Mouse (Mus musculus) heart, embryonic 14.5 days (tissue): ENCODE results near the gene Nes. TPM values are rescaled to one million over a fixed set of nuclear protein-coding genes. Genes with fewer than 3 reads are reported as not detected.

Experiments used
- ATAC-seq: fragments of 200-750 bp; cut with Nextera tagmentation; 2 replicates; pipeline ENCODE4 v1.8.0; 2017; ENCODE audit warnings: low read depth, moderate TSS enrichment; ENCODE audit not compliant: insufficient number of reproducible peaks, insufficient read depth, low FRiP score
- H3K27ac ChIP-seq, 2 experiments: fragments of 200-500 bp in 1 of 2; fragments of 300-500 bp in 1 of 2; sonication (generic) in 1 of 2; replicated peaks in 1 of 2; 2 replicates each; pipeline ENCODE4 v1.5.1; 2012 to 2014; ENCODE audit warnings: low read depth in 2 of 2, low read length in 2 of 2, control low read depth in 1 of 2, mild to moderate bottlenecking in 1 of 2, mixed read lengths in 1 of 2; ENCODE audit not compliant: control insufficient read depth in 1 of 2, insufficient read depth in 1 of 2
- H3K27me3 ChIP-seq: fragments of 300-500 bp; sonication (generic); 2 replicates; pipeline ENCODE4 v1.6.1; 2014; ENCODE audit warnings: mild to moderate bottlenecking, low read length, control low read depth; ENCODE audit not compliant: control insufficient read depth, insufficient read depth
- H3K36me3 ChIP-seq: fragments of 300-500 bp; sonication (generic); 2 replicates; pipeline ENCODE4 v1.6.1; 2014; ENCODE audit warnings: mild to moderate bottlenecking, control low read depth, low read length, mixed read lengths; ENCODE audit not compliant: control insufficient read depth, insufficient read depth
- H3K4me1 ChIP-seq, 2 experiments: fragments of 200-500 bp in 1 of 2; fragments of 300-500 bp in 1 of 2; sonication (generic) in 1 of 2; 2 replicates each; pipeline ENCODE4 v1.6.1; 2012 to 2014; ENCODE audit warnings: low read length in 2 of 2, control low read depth in 1 of 2, mixed read lengths in 1 of 2; ENCODE audit not compliant: control insufficient read depth in 2 of 2, insufficient read depth in 2 of 2
- H3K4me2 ChIP-seq: fragments of 300-500 bp; sonication (generic); 2 replicates; pipeline ENCODE4 v1.6.1; 2014; ENCODE audit warnings: mild to moderate bottlenecking, low read length
- H3K4me3 ChIP-seq, 2 experiments: fragments of 200-500 bp in 1 of 2; fragments of 300-500 bp in 1 of 2; sonication (generic) in 1 of 2; 2 replicates each; pipeline ENCODE4 v1.5.1; 2012 to 2014; ENCODE audit warnings: low read length in 2 of 2, mild to moderate bottlenecking in 2 of 2, control low read depth in 1 of 2, low read depth in 1 of 2, moderate library complexity in 1 of 2; ENCODE audit not compliant: control insufficient read depth in 1 of 2, insufficient read depth in 1 of 2
- H3K9ac ChIP-seq: fragments of 300-500 bp; sonication (generic); 2 replicates; pipeline ENCODE4 v1.6.1; 2014; ENCODE audit warnings: mild to moderate bottlenecking, low read length
- H3K9me3 ChIP-seq: fragments of 300-500 bp; sonication (generic); 2 replicates; pipeline ENCODE4 v1.6.1; 2016; ENCODE audit warnings: low read length, control low read depth; ENCODE audit not compliant: control insufficient read depth
- WGBS: fragments of 180-500 bp; shearing (Covaris S2); extraction: QIAGEN DNeasy Blood & Tissue Kit; methylation state at CpG from one replicate; pipeline ENCODE4 v1.1.7; 2014; 5-methylcytosine and 5-hydroxymethylcytosine counted together
- polyA plus RNA-seq: library from polyadenylated mRNA; unstranded; fragments of >200 nt; fragmentation: Nextera tagmentation; extraction: Ambion mirVana; gene quantifications from 2 replicates; pipeline ENCODE4 v1.2.1, GENCODE M21; 2014

Nes gene
- polyA plus RNA-seq, 1 experiment from 2014 or later: 10.7 TPM

DNA sequence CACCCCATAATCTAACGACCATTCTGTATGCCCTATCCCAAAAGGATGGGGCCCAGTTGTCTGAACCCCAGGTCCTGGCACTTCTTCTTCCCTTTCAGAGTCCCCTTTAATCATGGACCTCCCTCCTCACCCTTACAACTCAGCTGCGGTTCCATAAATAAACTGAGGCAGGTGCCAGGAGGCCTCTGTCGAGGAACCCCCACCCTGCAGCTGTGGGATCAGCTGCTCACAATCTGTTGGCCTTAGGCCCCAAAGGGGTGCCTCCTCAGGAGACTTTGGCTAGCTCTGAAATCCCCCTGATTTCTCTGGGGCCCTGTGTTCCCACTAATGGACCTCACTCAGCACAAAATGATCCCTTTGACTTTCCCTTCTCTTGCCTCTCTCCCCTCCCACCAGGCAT, 13.2 kb downstream of the Nes start:
- no peaks in the 10 kb centered on the region for H3K9me3 ChIP-seq
- no peak overlapping the region for H3K4me3 ChIP-seq
- peak overlapping the region in 1 of 2 experiments; percentile 98; a peak in 3 of 4 replicates for H3K27ac ChIP-seq
- peak overlapping the region; percentile 58 for H3K4me2 ChIP-seq
- H3K36me3 ChIP-seq: no peaks in the 10 kb centered on the region
- ATAC-seq: no peak
- 30% methylated on average over 3 of the region's 3 CpGs for WGBS
- peaks cover 57 to 67% of the 10 kb centered on the region in 2 experiments for H3K4me1 ChIP-seq
- peaks cover 8% of the 10 kb centered on the region for H3K27me3 ChIP-seq
- peak overlapping the region; percentile 70; the same call in 1 of the 2 replicates for H3K9ac ChIP-seq

DNA sequence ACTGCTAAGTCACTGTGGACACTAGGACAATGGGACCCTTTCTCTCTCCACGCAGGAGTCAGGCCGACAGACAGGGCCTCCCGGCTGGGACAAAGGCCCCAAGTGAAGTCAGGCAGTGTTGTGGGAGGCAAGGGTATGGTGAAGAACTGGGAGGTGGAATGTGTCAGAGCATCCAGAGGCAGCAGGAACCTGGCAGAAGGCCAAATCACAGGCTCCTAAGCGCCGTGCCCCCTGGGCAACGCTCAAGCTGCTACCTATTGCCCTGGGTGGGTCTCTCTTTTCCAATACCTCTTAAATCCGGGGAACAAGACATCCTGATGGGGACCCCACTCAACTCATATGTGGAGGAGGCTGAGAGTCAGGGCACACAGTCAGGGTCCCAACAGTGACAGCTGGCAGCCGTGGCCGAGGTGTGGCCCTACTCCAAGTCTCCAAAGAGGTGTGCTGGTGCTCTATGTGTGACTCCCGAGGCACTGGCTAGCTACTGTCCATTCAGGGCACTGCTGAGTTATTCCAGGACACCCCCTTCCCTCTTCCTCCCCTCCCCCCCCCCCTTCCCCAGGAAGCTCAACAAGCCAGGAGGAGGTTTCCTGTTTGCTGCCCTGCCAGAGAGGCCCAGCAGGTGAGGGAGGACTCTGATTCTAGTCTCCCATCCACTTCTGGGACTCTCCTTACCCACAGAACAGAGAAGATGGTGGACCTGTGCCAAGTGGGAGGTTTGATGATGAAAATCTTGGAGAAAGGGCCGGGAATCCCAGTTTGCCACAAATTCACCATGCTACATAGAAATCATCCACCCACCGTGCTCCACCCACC, 14.8 kb downstream of the Nes start:
- Histone ChIP-seq H3K4me2 (peak overlapping the region; percentile 67), H3K27me3 (peaks cover 21% of the 10 kb centered on the region), H3K36me3 (no peaks in the 10 kb centered on the region), H3K27ac (peak overlapping the region; percentile 43 to 84), H3K9ac (peak overlapping the region; percentile 58), H3K4me1 (peaks cover 57 to 67% of the 10 kb centered on the region in 2 experiments), H3K4me3 (no peak overlapping the region), H3K9me3 (no peaks in the 10 kb centered on the region)
- ATAC-seq: no peak
- 16% methylated on average over 12 of the region's 12 CpGs for WGBS

- no peaks in the 10 kb centered on the region for H3K9me3 ChIP-seq
- peak; percentile 66 for ATAC-seq
- WGBS: 0% methylated on average over 17 of the region's 17 CpGs
- H3K4me3 ChIP-seq: peak overlapping the region; percentile 33 to 34
- H3K4me2 ChIP-seq: peak overlapping the region; percentile 67
- peak overlapping the region; percentile 56 for H3K9ac ChIP-seq
- peak overlapping the region; percentile 3 to 84 for H3K27ac ChIP-seq
- no peaks in the 10 kb centered on the region for H3K36me3 ChIP-seq
- peaks cover 49 to 60% of the 10 kb centered on the region in 2 experiments for H3K4me1 ChIP-seq
- H3K27me3 ChIP-seq: peaks cover 33% of the 10 kb centered on the region
Measured at GRCm38 (mm10) chr3:87986868-87987267, 16.0 kb downstream of the Nes start.

- Histone ChIP-seq H3K9me3 (no peaks in the 10 kb centered on the region), H3K9ac (peak overlapping the region; percentile 56), H3K4me3 (peak overlapping the region; percentile 33 to 34), H3K36me3 (no peaks in the 10 kb centered on the region), H3K4me2 (peak overlapping the region; percentile 67), H3K4me1 (peaks cover 42 to 53% of the 10 kb centered on the region in 2 experiments), H3K27me3 (peaks cover 40% of the 10 kb centered on the region), H3K27ac (peak overlapping the region in 1 of 2 experiments; percentile 84; a peak in 1 of 4 replicates)
- ATAC-seq: no peak
- 1% methylated on average over 15 of the region's 15 CpGs for WGBS
Measured at GRCm38 (mm10) chr3:87987633-87988032, 16.8 kb downstream of the Nes start.

DNA sequence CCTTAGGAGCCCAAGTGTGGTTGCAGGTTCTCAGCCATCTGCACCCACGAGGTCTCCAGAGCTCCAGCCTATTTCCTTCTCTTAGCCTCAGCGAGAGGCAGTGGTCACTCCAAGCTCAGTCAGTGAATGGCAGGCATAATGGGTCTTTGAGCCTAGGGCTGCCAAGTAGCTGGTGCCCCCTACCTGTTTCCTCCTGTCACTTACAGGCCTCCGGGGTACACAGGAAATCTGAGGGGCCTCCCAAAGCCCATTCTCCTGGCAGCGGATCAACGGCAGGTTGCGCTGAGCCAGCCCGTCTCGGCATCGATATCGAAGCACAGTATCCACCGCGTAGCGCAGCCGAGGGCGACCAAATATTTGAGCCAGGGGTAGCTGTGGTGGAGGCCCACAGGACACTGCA, 17.2 kb downstream of the Nes start:
- Histone ChIP-seq H3K27me3 (peaks cover 45% of the 10 kb centered on the region), H3K36me3 (no peaks in the 10 kb centered on the region), H3K4me2 (peak overlapping the region; percentile 67), H3K4me1 (peaks cover 37 to 48% of the 10 kb centered on the region in 2 experiments), H3K9ac (peak overlapping the region; percentile 56; the same call in 1 of the 2 replicates), H3K4me3 (peak overlapping the region; percentile 33 to 34), H3K27ac (no peak overlapping the region), H3K9me3 (no peaks in the 10 kb centered on the region)
- WGBS: 5% methylated on average over 15 of the region's 15 CpGs
- ATAC-seq: no peak

- Histone ChIP-seq H3K36me3 (no peaks in the 10 kb centered on the region), H3K4me1 (peaks cover 23 to 31% of the 10 kb centered on the region in 2 experiments), H3K27ac (no peak overlapping the region), H3K9ac (no peak overlapping the region), H3K4me2 (no peak overlapping the region), H3K9me3 (no peaks in the 10 kb centered on the region), H3K4me3 (no peak overlapping the region), H3K27me3 (peaks cover 63% of the 10 kb centered on the region)
- WGBS: 22% methylated on average over 10 of the region's 10 CpGs
- no peak for ATAC-seq
Measured at GRCm38 (mm10) chr3:87989935-87990334, 19.1 kb downstream of the Nes start.

GRCm38 (mm10) chr3:87993436-87993835, 22.6 kb downstream of the Nes start:
- Histone ChIP-seq H3K4me1 (peaks cover 3 to 7% of the 10 kb centered on the region in 2 experiments; a peak in 3 of 4 replicates), H3K27ac (no peak overlapping the region), H3K4me2 (no peak overlapping the region), H3K27me3 (peaks cover 97% of the 10 kb centered on the region), H3K36me3 (no peaks in the 10 kb centered on the region), H3K9me3 (no peaks in the 10 kb centered on the region), H3K9ac (no peak overlapping the region), H3K4me3 (no peak overlapping the region)
- 2% methylated on average over 5 of the region's 6 CpGs for WGBS
- ATAC-seq: no peak
